Mouse (Mus musculus) heart, adult 2 months (tissue): ENCODE results near the gene Gm10643. TPM values are rescaled to one million over a fixed set of nuclear protein-coding genes. Genes with fewer than 3 reads are reported as not detected.

Experiments
- DNase-seq, 2 experiments: peaks; one replicate each; pipeline ENCODE4 v3.0.0; 2021
- H3K27ac ChIP-seq: fragments of 200-600 bp; 2 replicates; pipeline ENCODE4 v1.8.1; 2022
- H3K27me3 ChIP-seq: fragments of 200-500 bp; 2 replicates; pipeline ENCODE4 v1.6.1; 2012; ENCODE audit warnings: mild to moderate bottlenecking, low read length, inconsistent platforms, mixed read lengths; ENCODE audit not compliant: control insufficient read depth, insufficient read depth
- H3K36me3 ChIP-seq: fragments of 200-500 bp; 2 replicates; pipeline ENCODE4 v1.6.1; 2012; ENCODE audit warnings: low read length, inconsistent platforms; ENCODE audit not compliant: control insufficient read depth, insufficient read depth
- H3K4me1 ChIP-seq: fragments of 200-500 bp; 2 replicates; pipeline ENCODE4 v1.6.1; 2011; ENCODE audit warnings: low read length; ENCODE audit not compliant: control insufficient read depth, insufficient read depth
- H3K4me3 ChIP-seq: fragments of 200-600 bp; 2 replicates; pipeline ENCODE4 v1.8.1; 2022
- H3K79me2 ChIP-seq: fragments of 200-500 bp; replicated peaks from 2 replicates; pipeline ENCODE4 v1.6.1; 2012; ENCODE audit warnings: mild to moderate bottlenecking, inconsistent platforms, low read length, moderate library complexity, mixed read lengths; ENCODE audit not compliant: control insufficient read depth, insufficient read depth
- H3K9ac ChIP-seq: fragments of 200-500 bp; 2 replicates; pipeline ENCODE4 v1.6.1; 2012; ENCODE audit warnings: low read depth, mild to moderate bottlenecking, control low read depth, inconsistent platforms, low read length, mixed read lengths
- CTCF ChIP-seq: fragments of 200-600 bp; IDR thresholded peaks from 2 replicates; pipeline ENCODE4 v1.8.1; 2022; ENCODE audit warnings: antibody characterized with exemption, mild to moderate bottlenecking, moderate library complexity
- EP300 ChIP-seq: fragments of 200-500 bp; IDR thresholded peaks from 2 replicates; pipeline ENCODE4 v1.6.1; 2011; ENCODE audit warnings: low read depth, low read length, control low read depth; ENCODE audit not compliant: insufficient read depth
- POLR2A ChIP-seq: fragments of 200-500 bp; IDR thresholded peaks from 2 replicates; pipeline ENCODE4 v1.6.1; 2011; ENCODE audit warnings: mild to moderate bottlenecking, low read depth, low read length, control low read depth; ENCODE audit not compliant: insufficient read depth
- WGBS: fragments of 180-500 bp; shearing (Covaris S2); methylation state at CpG from one replicate; pipeline ENCODE4 v1.1.7; 2018; 5-methylcytosine and 5-hydroxymethylcytosine counted together
- intact Hi-C: fragments of 180-260 bp; cut with DNase I; formaldehyde crosslinking; loops from one replicate; pipeline ENCODE4 v1.15.1; 2025
- microRNA-seq, 2 experiments: library from miRNA; unstranded; fragments of <30 nt; microRNA quantifications; one replicate each; pipeline ENCODE4 v1.2.0; 2021
- polyA plus RNA-seq: library from polyadenylated mRNA; depleted of rRNA; stranded (reverse); fragments of >200 nt; gene quantifications from 2 replicates; pipeline ENCODE4 v1.2.3, GENCODE M21; 2012; rRNA removed
- total RNA-seq, 2 experiments: library from RNA; stranded (reverse); gene quantifications; 2 replicates each; pipeline ENCODE4 v1.2.3; 2021

The Gm10643 gene
- total and polyA plus RNA-seq, 3 experiments = 2.1 to 4.8 (median 3.6) TPM

DNA sequence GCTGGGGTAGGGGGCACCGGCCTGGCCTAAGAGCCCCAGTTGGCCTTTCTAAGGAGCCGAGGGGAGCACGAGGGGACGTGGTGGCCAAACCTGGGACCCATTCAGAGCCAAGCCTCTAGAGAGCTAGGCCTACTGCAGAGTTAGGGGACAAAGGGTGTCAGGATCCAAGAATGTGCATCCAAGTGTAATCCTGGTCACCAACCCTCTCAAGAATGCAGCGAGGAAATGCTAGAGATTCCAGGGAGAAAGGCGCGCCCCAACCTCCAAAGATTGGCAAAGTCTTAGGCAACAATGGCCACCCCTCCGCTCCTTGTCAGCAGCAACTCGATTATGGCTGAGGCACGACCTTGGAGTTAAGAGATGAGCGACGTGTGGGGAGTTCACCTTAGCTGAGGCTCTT is 43.4 kb downstream of the Gm10643 start:
- DNase-seq = no peak
- peaks cover 4% of the 10 kb centered on the region; the same call in 1 of the 2 replicates for H3K36me3 ChIP-seq
- H3K4me1 ChIP-seq = peaks cover 9% of the 10 kb centered on the region
- intact Hi-C loops = no loop called here
- no peak overlapping the region for H3K9ac ChIP-seq
- H3K79me2 ChIP-seq = no peaks in the 10 kb centered on the region
- no peak overlapping the region for H3K27ac ChIP-seq
- 52% methylated on average over 12 of the region's 12 CpGs for WGBS
- no peak for TF ChIP-seq CTCF
- no peak for TF ChIP-seq EP300
- no peak for TF ChIP-seq POLR2A
- no peaks in the 10 kb centered on the region; the same call in 1 of the 2 replicates for H3K27me3 ChIP-seq
- no peak overlapping the region for H3K4me3 ChIP-seq

DNA sequence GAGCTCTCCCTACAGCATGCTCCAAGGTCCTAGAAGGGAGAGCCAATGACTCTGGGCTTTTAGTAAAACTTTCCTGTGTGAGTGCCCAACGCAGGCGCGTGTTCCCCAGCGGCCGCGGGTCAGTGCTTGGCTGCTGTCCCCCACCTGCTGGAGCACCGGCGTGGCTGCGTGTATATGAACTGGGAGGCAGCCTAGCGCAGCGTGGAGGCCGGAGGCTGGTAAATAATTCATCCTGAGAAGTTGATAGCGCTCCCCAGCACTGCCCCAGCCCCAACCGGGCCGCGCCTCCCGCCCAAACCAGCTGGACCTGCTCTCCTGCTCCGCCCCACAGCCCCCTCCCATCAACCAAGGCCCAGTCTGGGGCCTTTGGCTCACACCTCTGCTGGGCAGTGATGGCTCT is 43.8 kb downstream of the Gm10643 start, which contains the start of gene Palm3:
TSS of gene Palm3 (plus strand) at position 376 of the 400 bp plus-strand sequence.
- intact Hi-C loops = no loop called here
- Histone ChIP-seq H3K79me2 (no peaks in the 10 kb centered on the region), H3K4me1 (peaks cover 9% of the 10 kb centered on the region), H3K36me3 (peaks cover 4% of the 10 kb centered on the region; the same call in 1 of the 2 replicates), H3K27me3 (no peaks in the 10 kb centered on the region; the same call in 1 of the 2 replicates), H3K9ac (no peak within 1 kb of the TSS), H3K4me3 (no peak within 1 kb of the TSS), H3K27ac (no peak within 1 kb of the TSS)
- TF ChIP-seq POLR2A (no peak), CTCF (no peak), EP300 (no peak)
- no peak for DNase-seq
- 42% methylated on average over 18 of the region's 18 CpGs for WGBS

DNA sequence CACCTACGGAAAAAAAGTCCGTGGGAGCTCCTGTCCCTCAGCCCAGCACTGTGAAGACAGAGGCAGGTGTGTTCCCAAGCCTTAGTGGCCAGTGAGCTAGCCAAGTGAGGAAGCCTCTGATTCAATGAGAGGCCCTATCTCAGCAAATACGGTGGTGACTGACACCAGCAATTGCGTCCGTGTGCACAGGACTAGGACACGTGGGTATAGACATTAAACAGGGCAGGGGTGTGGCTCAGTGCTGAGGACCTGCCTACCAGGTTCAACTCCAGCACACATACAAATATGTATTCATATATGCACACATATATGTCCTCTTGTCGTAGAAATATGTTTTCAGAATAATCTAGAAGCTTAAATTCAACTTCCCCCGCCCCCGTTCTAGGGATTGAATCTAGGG is 45.2 kb downstream of the Gm10643 start:
- Histone ChIP-seq H3K27ac (no peak overlapping the region), H3K4me1 (peaks cover 9% of the 10 kb centered on the region), H3K9ac (no peak overlapping the region), H3K4me3 (no peak overlapping the region), H3K36me3 (peaks cover 4% of the 10 kb centered on the region; the same call in 1 of the 2 replicates), H3K27me3 (no peaks in the 10 kb centered on the region; the same call in 1 of the 2 replicates), H3K79me2 (no peaks in the 10 kb centered on the region)
- intact Hi-C loops = no loop called here
- no peak for TF ChIP-seq POLR2A
- TF ChIP-seq CTCF = no peak
- no peak for TF ChIP-seq EP300
- WGBS = 88% methylated on average over 9 of the region's 9 CpGs
- no peak for DNase-seq

DNA sequence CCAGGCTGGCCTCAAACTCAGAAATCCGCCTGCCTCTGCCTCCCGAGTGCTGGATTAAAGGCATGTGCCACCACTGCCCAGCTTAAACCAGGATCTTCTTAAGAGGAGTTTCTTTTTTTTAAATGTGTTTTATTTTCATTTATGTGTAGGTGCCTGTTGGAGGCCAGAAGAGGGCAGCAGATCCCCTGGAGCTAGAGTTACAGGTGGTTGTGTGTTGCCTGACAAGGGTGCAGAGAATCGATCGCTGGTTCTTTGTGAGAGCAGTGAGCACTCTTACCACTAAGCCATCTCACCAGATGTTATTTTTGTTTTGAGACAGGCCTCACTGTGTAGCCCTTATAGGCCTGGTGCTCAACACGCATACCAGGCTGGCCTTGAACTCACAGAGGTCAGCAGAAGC is 49.1 kb downstream of the Gm10643 start:
- no peak overlapping the region for H3K27ac ChIP-seq
- no peak for TF ChIP-seq CTCF
- TF ChIP-seq EP300 = no peak
- TF ChIP-seq POLR2A = no peak
- no peak overlapping the region for H3K4me3 ChIP-seq
- 93% methylated on average over 5 of the region's 5 CpGs for WGBS
- no peaks in the 10 kb centered on the region for H3K27me3 ChIP-seq
- no peaks in the 10 kb centered on the region for H3K36me3 ChIP-seq
- intact Hi-C loops = no loop called here
- H3K9ac ChIP-seq = no peak overlapping the region
- no peak for DNase-seq
- H3K79me2 ChIP-seq = no peaks in the 10 kb centered on the region
- H3K4me1 ChIP-seq = no peaks in the 10 kb centered on the region; the same call in 1 of the 2 replicates

Small RNA genes within 50 kb of the gene (microRNA-seq; reads per million reads assigned to microRNA genes)
- 0 reads per million in 2 experiments for gene Mir709

Other genes starting within 250 kb of the Gm10643 start
- gene Adgrl1, start 165.0 kb downstream of the Gm10643 start, total RNA-seq = 10 to 100 TPM; 11.3 to 12.9 TPM
- 33.8 and 45.8 TPM in 2 replicates for gene Adgrl1, start 165.0 kb downstream of the Gm10643 start, polyA plus RNA-seq
- 1 to 10 TPM; 1.3 to 1.7 TPM for gene Gm10644, start 109.9 kb downstream of the Gm10643 start, total RNA-seq
- 1.9 and 2.8 TPM in 2 replicates for gene Gm10644, start 109.9 kb downstream of the Gm10643 start, polyA plus RNA-seq
- 1 to 10 TPM; 1.7 to 1.8 TPM for gene Asf1b, start 109.6 kb downstream of the Gm10643 start, total RNA-seq
- gene Asf1b, start 109.6 kb downstream of the Gm10643 start, polyA plus RNA-seq = 2.2 and 3.7 TPM in 2 replicates
- 100 to 1,000 TPM; 306 to 331 TPM for gene Prkaca, start 92.1 kb downstream of the Gm10643 start, total RNA-seq
- 239 and 333 TPM in 2 replicates for gene Prkaca, start 92.1 kb downstream of the Gm10643 start, polyA plus RNA-seq
- 10 to 100 TPM; 21.6 to 29.9 TPM for gene Samd1, start 67.5 kb downstream of the Gm10643 start, total RNA-seq
- gene Samd1, start 67.5 kb downstream of the Gm10643 start, polyA plus RNA-seq = 29.7 and 32.1 TPM in 2 replicates
- under 1 TPM in 1 of 2 experiments, not detected in 1; 0.26 TPM for gene 1700067K01Rik, start 63.6 kb downstream of the Gm10643 start, total RNA-seq
- gene 1700067K01Rik, start 63.6 kb downstream of the Gm10643 start, polyA plus RNA-seq = 0.16 and 0.50 TPM in 2 replicates
- 1 to 10 TPM; 2.2 to 3.7 TPM for gene 2210011C24Rik, start 53.0 kb downstream of the Gm10643 start, total RNA-seq
- gene 2210011C24Rik, start 53.0 kb downstream of the Gm10643 start, polyA plus RNA-seq = 0.64 and 1.2 TPM in 2 replicates
- under 1 TPM; 0.20 to 0.26 TPM for gene Palm3, start 43.7 kb downstream of the Gm10643 start, total RNA-seq
- 0.21 TPM in 1 of 2 replicates, not detected in the other for gene Palm3, start 43.7 kb downstream of the Gm10643 start, polyA plus RNA-seq
- 1 to 10 TPM; 3.2 to 3.7 TPM for gene Il27ra, start 22.5 kb downstream of the Gm10643 start, total RNA-seq
- gene Il27ra, start 22.5 kb downstream of the Gm10643 start, polyA plus RNA-seq = 4.1 and 4.6 TPM in 2 replicates
- not detected for gene Rln3, start 20.1 kb downstream of the Gm10643 start, total RNA-seq
- gene Rln3, start 20.1 kb downstream of the Gm10643 start, polyA plus RNA-seq = not detected in 2 replicates
- 1 to 10 TPM; 8.8 to 9.5 TPM for gene Rfx1, start 1.7 kb upstream of the Gm10643 start, total RNA-seq
- gene Rfx1, start 1.7 kb upstream of the Gm10643 start, polyA plus RNA-seq = 9.5 and 11.0 TPM in 2 replicates
- gene Dcaf15, start 39.6 kb upstream of the Gm10643 start, total RNA-seq = 1 to 10 TPM; 5.9 to 7.6 TPM
- gene Dcaf15, start 39.6 kb upstream of the Gm10643 start, polyA plus RNA-seq = 17.0 and 18.4 TPM in 2 replicates
- gene Podnl1, start 60.9 kb upstream of the Gm10643 start, total RNA-seq = not detected
- 0.20 and 0.23 TPM in 2 replicates for gene Podnl1, start 60.9 kb upstream of the Gm10643 start, polyA plus RNA-seq
- gene Cc2d1a, start 82.8 kb upstream of the Gm10643 start, total RNA-seq = 10 to 100 TPM; 10.6 to 11.9 TPM
- 10.2 and 11.2 TPM in 2 replicates for gene Cc2d1a, start 82.8 kb upstream of the Gm10643 start, polyA plus RNA-seq
- gene 4930432K21Rik, start 82.9 kb upstream of the Gm10643 start, total RNA-seq = under 1 TPM; 0.26 to 0.30 TPM
- 0.29 and 0.55 TPM in 2 replicates for gene 4930432K21Rik, start 82.9 kb upstream of the Gm10643 start, polyA plus RNA-seq
- 1 to 10 TPM in 1 of 2 experiments, not detected in 1; 1.9 TPM for gene Nanos3, start 120.1 kb upstream of the Gm10643 start, total RNA-seq
- 0.61 TPM in 1 of 2 replicates, not detected in the other for gene Nanos3, start 120.1 kb upstream of the Gm10643 start, polyA plus RNA-seq
- gene Zswim4, start 171.9 kb upstream of the Gm10643 start, total RNA-seq = 1 to 10 TPM; 6.8 to 8.2 TPM
- 7.6 and 10.4 TPM in 2 replicates for gene Zswim4, start 171.9 kb upstream of the Gm10643 start, polyA plus RNA-seq
- gene D8Ertd738e, start 184.6 kb upstream of the Gm10643 start, total RNA-seq = 100 to 1,000 TPM; 206 to 249 TPM
- gene D8Ertd738e, start 184.6 kb upstream of the Gm10643 start, polyA plus RNA-seq = 144 and 158 TPM in 2 replicates
- 10 to 100 TPM; 10.8 to 12.0 TPM for gene Mri1, start 192.2 kb upstream of the Gm10643 start, total RNA-seq
- gene Mri1, start 192.2 kb upstream of the Gm10643 start, polyA plus RNA-seq = 13.6 and 20.8 TPM in 2 replicates
- gene Ccdc130, start 205.2 kb upstream of the Gm10643 start, total RNA-seq = 1 to 10 TPM; 5.0 to 8.1 TPM
- gene Ccdc130, start 205.2 kb upstream of the Gm10643 start, polyA plus RNA-seq = 19.9 and 20.8 TPM in 2 replicates